Mouse (Mus musculus): ENCODE measurements at regions not wholly inside any gene's neighbourhood (a gene's known extent, or its start where the extent isn't known, plus 50 kb on each side); places are given as distances from the start of the nearest gene placed in this dataset.

DNA sequence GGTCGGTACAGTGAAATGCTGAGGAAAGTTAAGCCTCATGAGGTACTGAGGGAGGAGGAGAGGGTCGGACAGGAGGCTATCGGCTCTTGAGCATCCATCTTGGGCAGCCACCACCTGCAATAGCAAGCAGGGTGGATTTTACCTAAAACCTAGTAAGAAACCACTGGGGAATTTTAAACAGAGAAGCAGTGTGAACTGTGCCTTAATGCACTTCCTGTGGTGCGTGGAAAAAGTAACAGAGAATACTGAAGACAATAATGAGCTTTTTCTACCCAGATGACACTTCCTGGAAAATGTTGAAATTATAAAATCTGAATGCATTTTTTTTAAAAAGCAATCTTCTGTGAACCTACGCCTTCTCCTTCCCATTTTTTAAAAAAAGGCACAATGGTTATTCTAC, 67.1 kb upstream of the Sash1 start:
- TF ChIP-seq POLR2A (IDR thresholded peaks at IDR 0.05; ENCODE audit: borderline replicate concordance, control insufficient read depth, low read depth, low read length) (no peak), CTCF (IDR thresholded peaks at IDR 0.05; ENCODE audit: control insufficient read depth, insufficient read depth, low read length) (no peak)

All from bone marrow, adult 2 months (tissue).